Mouse (Mus musculus) heart, adult 11 months (tissue): ENCODE data around the gene Gsdma2.

Experiments
- DNase-seq: peaks from one replicate; pipeline ENCODE4 v3.0.0; 2022

Gene Gsdma2

GRCm38 (mm10) chr11:98702323-98702722, 55.8 kb downstream of the Gsdma2 start:
- DNase-seq = peak; percentile 84

- DNase-seq = no peak
Observed at GRCm38 (mm10) chr11:98705021-98705420, 58.5 kb downstream of the Gsdma2 start.
